Mouse (Mus musculus): ENCODE data around the gene Mical1.

- TF ChIP-seq CTCF (IDR thresholded peaks at IDR 0.05; ENCODE audit: extremely low read depth, insufficient read length, insufficient replicate concordance, low read depth, low read length) (no peak), POLR2A (IDR thresholded peaks at IDR 0.05; ENCODE audit: low read depth, low read length) (no peak)
Observed at GRCm38 (mm10) chr10:41514301-41514700, 38.2 kb downstream of the Mical1 start.
